ENCODE assay signal across 18 mouse cellular contexts in the genomic region with DNA sequence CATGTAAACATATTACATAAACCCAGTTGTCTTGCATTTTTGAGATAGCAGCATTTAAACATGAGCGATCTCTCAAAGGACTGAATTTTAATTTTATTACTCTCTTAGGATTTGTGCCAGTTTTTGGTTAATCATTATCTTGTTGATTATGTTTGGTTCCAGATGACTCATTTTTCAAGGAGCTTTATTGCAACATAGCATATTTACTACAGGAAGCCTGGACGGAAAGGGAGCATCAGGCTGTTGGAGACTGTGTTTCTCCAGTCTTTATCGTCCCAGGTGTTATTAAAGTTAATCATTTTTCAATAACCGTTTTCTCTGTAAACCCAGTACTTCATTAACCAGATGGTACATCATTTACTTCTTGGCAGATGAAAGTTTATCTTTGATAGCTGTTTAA. TPM values are rescaled to one million over a fixed set of nuclear protein-coding genes. Genes with fewer than 3 reads are reported as not detected.
A peak's percentile ranks its signal among the peaks of the same experiment; 100 is the strongest.
DNase-seq lines count a peak whose midpoint lies in the region; ATAC-seq and TF ChIP-seq lines count a peak whose summit lies in the region.
"Had no signal": no experiment of that assay in that cellular context is flagged by ENCODE, and none has a peak within 500 bp of the region (broad histone marks: within the 10 kb centered on the region; RNA-seq: fewer than 3 reads in every experiment).

No protein-coding gene starts in this region.

- DNase-seq in kidney, adult 2 months: peak; percentile 78
- DNase-seq in lung, adult 18-20 months: no peak
- no peak for DNase-seq in frontal cortex, postnatal 10 days (ENCODE audit: low spot score in 2 of 2)
- DNase-seq in left cerebral cortex, adult 9 months (ENCODE audit: low spot score in 2 of 2): no peak
- DNase-seq: adrenal gland, postnatal 14 days; B cell, adult 2 months; cerebellum, postnatal 10 days; heart, postnatal 10 days; right cerebral cortex, postnatal 4 days; thymus, adult 2 months had no signal

- H3K36me3 ChIP-seq in kidney, adult 2 months (ENCODE audit: control insufficient read depth, insufficient read depth, low read length): no peaks in the 10 kb centered on the region
- H3K36me3 ChIP-seq in kidney, embryonic 14.5 days (ENCODE audit: control insufficient read depth, insufficient read depth, low read length): no peaks in the 10 kb centered on the region
- 0 out of 2 replicates have a peak, but pooled peaks cover 2% of the 10 kb centered on the region for H3K36me3 ChIP-seq in lung, embryonic 16.5 days (ENCODE audit: control insufficient read depth, insufficient read depth, low read length)
- no peaks in the 10 kb centered on the region for H3K36me3 ChIP-seq in intestine, embryonic 16.5 days (ENCODE audit: control insufficient read depth, insufficient read depth, low read length)
- no peaks in the 10 kb centered on the region for H3K36me3 ChIP-seq in hindbrain, embryonic 12.5 days
- H3K36me3 ChIP-seq: forebrain, embryonic 15.5 days; liver, embryonic 15.5 days had no signal

- no peak overlapping the region for H3K9ac ChIP-seq in kidney, embryonic 14.5 days (ENCODE audit: low read depth, low read length)
- no peak overlapping the region for H3K9ac ChIP-seq in lung, embryonic 16.5 days (ENCODE audit: low read length)
- no peak overlapping the region for H3K9ac ChIP-seq in intestine, embryonic 16.5 days (ENCODE audit: low read depth, low read length)
- no peak overlapping the region for H3K9ac ChIP-seq in hindbrain, embryonic 12.5 days
- H3K9ac ChIP-seq: forebrain, embryonic 15.5 days; liver, embryonic 15.5 days had no signal

- H3K9me3 ChIP-seq in kidney, embryonic 14.5 days (ENCODE audit: control insufficient read depth, low read length): no peaks in the 10 kb centered on the region
- H3K9me3 ChIP-seq in lung, embryonic 16.5 days (ENCODE audit: control insufficient read depth, low read length): no peaks in the 10 kb centered on the region
- no peaks in the 10 kb centered on the region for H3K9me3 ChIP-seq in intestine, embryonic 16.5 days (ENCODE audit: control insufficient read depth, low read length)
- H3K9me3 ChIP-seq in hindbrain, embryonic 12.5 days (replicated peaks): no peaks in the 10 kb centered on the region
- H3K9me3 ChIP-seq: forebrain, embryonic 15.5 days; liver, embryonic 15.5 days; midbrain, embryonic 10.5 days had no signal

- no peaks in the 10 kb centered on the region; the same call in 1 of the 2 replicates for H3K27me3 ChIP-seq in kidney, adult 2 months (replicated peaks; ENCODE audit: control insufficient read depth, insufficient read depth, low read length)
- no peaks in the 10 kb centered on the region for H3K27me3 ChIP-seq in kidney, embryonic 14.5 days (ENCODE audit: control insufficient read depth, insufficient read depth, low read length)
- no peaks in the 10 kb centered on the region for H3K27me3 ChIP-seq in lung, embryonic 16.5 days (ENCODE audit: control insufficient read depth, insufficient read depth, low read depth, low read length)
- H3K27me3 ChIP-seq in intestine, embryonic 16.5 days (replicated peaks; ENCODE audit: control insufficient read depth, insufficient read depth, low read length): no peaks in the 10 kb centered on the region
- no peaks in the 10 kb centered on the region for H3K27me3 ChIP-seq in hindbrain, embryonic 12.5 days
- H3K27me3 ChIP-seq: forebrain, embryonic 15.5 days; liver, embryonic 15.5 days had no signal

- peaks cover 13% of the 10 kb centered on the region; the same call in 1 of the 2 replicates for H3K4me1 ChIP-seq in kidney, adult 2 months (ENCODE audit: control insufficient read depth, insufficient read depth, low read length)
- H3K4me1 ChIP-seq in kidney, embryonic 14.5 days (ENCODE audit: control insufficient read depth, insufficient read depth, low read length): peaks cover 6% of the 10 kb centered on the region
- peaks cover 14% of the 10 kb centered on the region for H3K4me1 ChIP-seq in lung, embryonic 16.5 days (replicated peaks; ENCODE audit: control insufficient read depth, insufficient read depth, low read length)
- peaks cover 18% of the 10 kb centered on the region for H3K4me1 ChIP-seq in intestine, embryonic 16.5 days (ENCODE audit: control insufficient read depth, insufficient read depth, low read length)
- H3K4me1 ChIP-seq in hindbrain, embryonic 12.5 days: peaks cover 11% of the 10 kb centered on the region
- H3K4me1 ChIP-seq: liver, embryonic 15.5 days had no signal

- no peak for TF ChIP-seq CTCF in kidney, adult 2 months (conservative IDR thresholded peaks at IDR 0.05; ENCODE audit: insufficient read depth, insufficient read length, low read depth, low read length)

- no peak for TF ChIP-seq POLR2A in kidney, adult 2 months (IDR thresholded peaks at IDR 0.05; ENCODE audit: low read depth, low read length)

- no peak overlapping the region for H3K27ac ChIP-seq in kidney, adult 2 months (ENCODE audit: insufficient read depth, low read depth, low read length)
- H3K27ac ChIP-seq in kidney, embryonic 14.5 days (ENCODE audit: low read depth, low read length): no peak overlapping the region
- no peak overlapping the region for H3K27ac ChIP-seq in lung, embryonic 16.5 days (ENCODE audit: low read length)
- H3K27ac ChIP-seq in intestine, embryonic 16.5 days (ENCODE audit: low read length): no peak overlapping the region
- no peak overlapping the region for H3K27ac ChIP-seq in hindbrain, embryonic 12.5 days
- H3K27ac ChIP-seq: forebrain, embryonic 15.5 days; liver, embryonic 15.5 days; macrophage; midbrain, embryonic 10.5 days had no signal

- ATAC-seq in kidney, embryonic 14.5 days (ENCODE audit: low FRiP score, low TSS enrichment): no peak
- ATAC-seq in lung, embryonic 16.5 days (ENCODE audit: low read depth): peak; percentile 59; the same call in 1 of the 2 replicates
- ATAC-seq in intestine, embryonic 16.5 days: peak; percentile 86
- ATAC-seq in hindbrain, embryonic 12.5 days (ENCODE audit: low FRiP score): no peak
- ATAC-seq: forebrain, embryonic 15.5 days had no signal

- 10% methylated on average over 4 of the region's 4 CpGs for WGBS in kidney, adult 2 months
- 52% methylated on average over 4 of the region's 4 CpGs for WGBS in kidney, embryonic 14.5 days
- WGBS in lung, embryonic 16.5 days: 40% methylated on average over 4 of the region's 4 CpGs
- 41% methylated on average over 4 of the region's 4 CpGs for WGBS in intestine, embryonic 16.5 days
- 81% methylated on average over 4 of the region's 4 CpGs for WGBS in hindbrain, embryonic 12.5 days

- H3K4me3 ChIP-seq in kidney, adult 2 months (ENCODE audit: insufficient read depth, low read depth, low read length): no peak overlapping the region
- H3K4me3 ChIP-seq in kidney, embryonic 14.5 days (ENCODE audit: low read length): no peak overlapping the region
- H3K4me3 ChIP-seq in lung, embryonic 16.5 days (ENCODE audit: low read length): no peak overlapping the region
- no peak overlapping the region for H3K4me3 ChIP-seq in intestine, embryonic 16.5 days (ENCODE audit: low read length)
- no peak overlapping the region for H3K4me3 ChIP-seq in hindbrain, embryonic 12.5 days
- H3K4me3 ChIP-seq: forebrain, embryonic 15.5 days; liver, embryonic 15.5 days; midbrain, embryonic 10.5 days had no signal

- no peak overlapping the region for H3K4me2 ChIP-seq in kidney, embryonic 14.5 days (replicated peaks; ENCODE audit: low read depth, low read length)
- no peak overlapping the region for H3K4me2 ChIP-seq in lung, embryonic 16.5 days (ENCODE audit: low read depth, low read length)
- H3K4me2 ChIP-seq in intestine, embryonic 16.5 days (ENCODE audit: low read depth, low read length): no peak overlapping the region
- H3K4me2 ChIP-seq in hindbrain, embryonic 12.5 days (replicated peaks): no peak overlapping the region
- H3K4me2 ChIP-seq: forebrain, embryonic 15.5 days; liver, embryonic 15.5 days had no signal

RNA-seq across cellular contexts. Expression of a gene that starts 26.1 kb away (rescaled TPM):
- 6.1 and 7.1 TPM in 2 replicates for polyA plus RNA-seq in kidney, adult 2 months (2012; rRNA removed)
- polyA plus RNA-seq in kidney, embryonic 14.5 days (2014; fragmentation: Nextera tagmentation; extraction: Ambion mirVana): 28.0 and 54.7 TPM in 2 replicates
- polyA plus RNA-seq in lung, embryonic 16.5 days (2015; fragmentation: Nextera tagmentation; extraction: Ambion mirVana): 28.4 and 28.6 TPM in 2 replicates
- polyA plus RNA-seq in intestine, embryonic 16.5 days (2015; fragmentation: Nextera tagmentation; extraction: Ambion mirVana): 26.3 and 28.8 TPM in 2 replicates
- polyA plus RNA-seq in hindbrain, embryonic 12.5 days (2016; fragmentation: Nextera tagmentation; extraction: Ambion mirVana): 57.9 and 59.7 TPM in 2 replicates

Comparison
In these comparisons a context has a peak if more than half of its experiments do, and no peak if none do; other contexts are left out.
1. ATAC-seq: peak in lung, embryonic 16.5 days (single experiment) and intestine, embryonic 16.5 days (single experiment); none in kidney, embryonic 14.5 days (single experiment) and hindbrain, embryonic 12.5 days (single experiment).